Comparison of ENCODE assay signal across 8 mouse cellular contexts in the genomic region with DNA sequence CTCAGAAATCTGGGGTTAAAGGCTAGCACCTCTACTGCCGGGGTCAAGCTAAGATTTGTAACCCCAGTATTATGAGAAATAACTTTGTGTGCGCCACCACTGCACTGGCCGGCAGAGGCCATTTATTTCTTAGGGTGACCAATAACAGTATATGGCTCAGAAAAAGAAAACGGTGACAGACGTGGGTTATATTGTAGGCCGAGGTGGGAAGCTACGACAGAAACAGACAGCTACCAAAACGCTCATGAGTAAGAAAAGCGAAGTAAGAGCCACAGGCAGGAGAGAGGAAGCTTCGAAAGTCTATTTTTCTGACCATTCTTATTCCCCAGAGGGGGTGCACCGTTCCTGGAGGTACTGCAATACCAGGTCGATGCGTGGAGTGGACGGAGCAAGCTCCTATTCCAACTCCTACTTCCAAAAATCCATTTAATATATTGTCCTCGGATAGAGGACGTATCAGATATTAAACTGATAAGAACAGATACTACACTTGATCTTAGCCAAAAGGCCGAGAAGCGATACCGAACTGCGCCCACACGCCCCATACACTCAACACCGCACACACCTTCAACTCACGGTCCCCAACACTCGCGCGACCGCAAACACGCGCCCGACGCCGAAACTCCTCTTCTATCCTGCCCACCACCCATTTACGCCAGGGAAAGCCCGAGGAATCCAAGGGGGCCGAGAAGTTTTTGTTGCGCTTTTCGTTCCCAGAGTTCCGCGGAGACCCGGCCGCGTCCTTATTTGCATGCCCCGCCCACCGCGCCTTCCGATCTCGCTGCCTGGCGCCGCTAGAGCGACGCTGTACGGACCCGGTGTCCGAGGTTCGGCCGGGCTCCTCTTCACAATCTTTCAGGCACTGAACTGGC. TPM values are rescaled to one million over a fixed set of nuclear protein-coding genes. Genes with fewer than 3 reads are reported as not detected.
A peak's percentile ranks its signal among the peaks of the same experiment; 100 is the strongest.
DNase-seq lines count a peak whose midpoint lies in the region; ATAC-seq lines count a peak whose summit lies in the region.
"Not testable (repeated sequence)": the region's sequence is repeated elsewhere in the genome, so short reads cannot be mapped to it uniquely, and the experiment has no call there.

No protein-coding gene starts in this region.

- peak; percentile 82 for ATAC-seq in hindbrain, embryonic 16.5 days

- DNase-seq in adrenal gland, adult 18-20 months (ENCODE audit: low spot score in 2 of 2): peak; percentile 53 to 54
- peak; percentile 88 for DNase-seq in embryo, embryonic 10 days (ENCODE audit: low spot score)
- peak; percentile 42 to 62 for DNase-seq in gastrocnemius, adult 8-10 months (ENCODE audit: low spot score in 2 of 2)
- DNase-seq in left cerebral cortex, adult 18-20 months (ENCODE audit: low spot score in 2 of 2): peak; percentile 36 to 65
- DNase-seq in lung, postnatal 36 days: peak; percentile 66
- DNase-seq in retina, embryonic 14.5 days (ENCODE audit: low spot score): peak; percentile 86
- peak; percentile 64 for DNase-seq in thymus, postnatal 25 days

- not testable (repeated sequence) for H3K36me3 ChIP-seq in hindbrain, embryonic 16.5 days (ENCODE audit: control insufficient read depth, insufficient read depth, low read length)

- not testable (repeated sequence) for H3K4me1 ChIP-seq in hindbrain, embryonic 16.5 days (ENCODE audit: control insufficient read depth, insufficient read depth, low read depth, low read length)

- H3K27me3 ChIP-seq in hindbrain, embryonic 16.5 days (replicated peaks; ENCODE audit: control insufficient read depth, insufficient read depth, low read length): not testable (repeated sequence)

- H3K4me3 ChIP-seq in hindbrain, embryonic 16.5 days (ENCODE audit: low read length): peak overlapping the region; percentile 34

- H3K4me2 ChIP-seq in hindbrain, embryonic 16.5 days (ENCODE audit: low read length): peak overlapping the region; percentile 51

- under 1% methylated on average over 43 of the region's 56 CpGs for WGBS in hindbrain, embryonic 16.5 days

- H3K27ac ChIP-seq in hindbrain, embryonic 16.5 days (ENCODE audit: low read depth, low read length): peak overlapping the region; percentile 86

- H3K9me3 ChIP-seq in hindbrain, embryonic 16.5 days (ENCODE audit: control insufficient read depth, low read length): not testable (repeated sequence)

- peak overlapping the region; percentile 57 for H3K9ac ChIP-seq in hindbrain, embryonic 16.5 days (ENCODE audit: low read depth, low read length)

RNA-seq across cellular contexts. Expression of a gene that starts 18.7 kb away (rescaled TPM):
- total RNA-seq in adrenal gland, adult 18-20 months (2021): 10 to 100 TPM; 29.3 to 31.3 TPM
- total RNA-seq in gastrocnemius, adult 8-10 months (2022): 10 to 100 TPM; 29.7 to 40.5 (median 33.7) TPM
- 17.2 and 21.7 TPM in 2 replicates for polyA plus RNA-seq in hindbrain, embryonic 16.5 days (2015; fragmentation: Nextera tagmentation; extraction: Ambion mirVana)
- total RNA-seq in left cerebral cortex, adult 18-20 months (2021): 10 to 100 TPM in 1 of 2 experiments, 1 to 10 TPM in 1; 9.0 to 11.0 TPM

RNA-seq across cellular contexts. Expression of a gene that starts 19.7 kb away (rescaled TPM):
- total RNA-seq in adrenal gland, adult 18-20 months (2021): 10 to 100 TPM; 11.6 to 14.3 TPM
- total RNA-seq in gastrocnemius, adult 8-10 months (2022): 10 to 100 TPM in 1 of 4 experiments, 1 to 10 TPM in 3; 4.6 to 10.2 (median 5.7) TPM
- polyA plus RNA-seq in hindbrain, embryonic 16.5 days (2015; fragmentation: Nextera tagmentation; extraction: Ambion mirVana): 7.6 and 7.7 TPM in 2 replicates
- 10 to 100 TPM; 34.7 to 37.2 TPM for total RNA-seq in left cerebral cortex, adult 18-20 months (2021)

RNA-seq across cellular contexts. Expression of a gene that starts 46.6 kb away (rescaled TPM):
- not detected for total RNA-seq in adrenal gland, adult 18-20 months (2021)
- not detected for total RNA-seq in gastrocnemius, adult 8-10 months (2022)
- polyA plus RNA-seq in hindbrain, embryonic 16.5 days (2015; fragmentation: Nextera tagmentation; extraction: Ambion mirVana): not detected in 2 replicates
- not detected for total RNA-seq in left cerebral cortex, adult 18-20 months (2021)

Comparison
In these comparisons a context has a peak if more than half of its experiments do, and no peak if none do; other contexts are left out.
1. Peak in every context shown above with its lines: DNase-seq, ATAC-seq, H3K4me3 ChIP-seq and H3K27ac ChIP-seq.